Mouse (Mus musculus) stomach, postnatal 0 days (tissue): ENCODE results near the gene Il18r1. TPM values are rescaled to one million over a fixed set of nuclear protein-coding genes. Genes with fewer than 3 reads are reported as not detected.

ENCODE experiments used
- ATAC-seq: fragments of 200-750 bp; cut with Nextera tagmentation; 2 replicates; pipeline ENCODE4 v1.8.0; 2017; ENCODE audit not compliant: low FRiP score, low TSS enrichment
- DNase-seq: peaks from one replicate; pipeline ENCODE4 v3.0.0-alpha.2; 2016; ENCODE audit warnings: low spot score
- H3K27ac ChIP-seq: fragments of 300-500 bp; sonication (generic); replicated peaks from 2 replicates; pipeline ENCODE4 v1.5.1; 2014; ENCODE audit warnings: mild to moderate bottlenecking, control low read depth
- H3K27me3 ChIP-seq: fragments of 300-500 bp; sonication (generic); 2 replicates; pipeline ENCODE4 v1.6.1; 2014; ENCODE audit warnings: low read length; ENCODE audit not compliant: control insufficient read depth, insufficient read depth
- H3K36me3 ChIP-seq: fragments of 300-500 bp; sonication (generic); 2 replicates; pipeline ENCODE4 v1.6.1; 2014; ENCODE audit warnings: low read length, mixed read lengths; ENCODE audit not compliant: control insufficient read depth, insufficient read depth
- H3K4me1 ChIP-seq: fragments of 300-500 bp; sonication (generic); replicated peaks from 2 replicates; pipeline ENCODE4 v1.6.1; 2014; ENCODE audit warnings: antibody characterized with exemption; ENCODE audit not compliant: control insufficient read depth, insufficient read depth
- H3K4me2 ChIP-seq: fragments of 300-500 bp; sonication (generic); replicated peaks from 2 replicates; pipeline ENCODE4 v1.6.1; 2014; ENCODE audit warnings: low read depth, mild to moderate bottlenecking, control low read depth, moderate library complexity
- H3K4me3 ChIP-seq: fragments of 300-500 bp; sonication (generic); 2 replicates; pipeline ENCODE4 v1.5.1; 2014; ENCODE audit warnings: low read depth, low read length, control low read depth
- H3K9ac ChIP-seq: fragments of 300-500 bp; sonication (generic); 2 replicates; pipeline ENCODE4 v1.6.1; 2014; ENCODE audit warnings: mild to moderate bottlenecking, low read length, control low read depth, mixed read lengths
- H3K9me3 ChIP-seq: fragments of 300-500 bp; sonication (generic); 2 replicates; pipeline ENCODE4 v1.6.1; 2016; ENCODE audit warnings: low read length; ENCODE audit not compliant: control insufficient read depth
- CTCF ChIP-seq: IDR thresholded peaks from 2 replicates; pipeline ENCODE4 v1.5.1; 2016; ENCODE audit warnings: antibody characterized with exemption, low read depth, mild to moderate bottlenecking, moderate library complexity
- EP300 ChIP-seq: optimal IDR thresholded peaks from 2 replicates; pipeline ENCODE3; 2016; ENCODE audit warnings: antibody characterized with exemption
- WGBS: fragments of 180-500 bp; shearing (Covaris S2); extraction: QIAGEN DNeasy Blood & Tissue Kit; methylation state at CpG from one replicate; pipeline ENCODE4 v1.1.7; 2014; 5-methylcytosine and 5-hydroxymethylcytosine counted together
- polyA plus RNA-seq: library from polyadenylated mRNA; unstranded; fragments of >200 nt; fragmentation: Nextera tagmentation; extraction: Ambion mirVana; gene quantifications from 2 replicates; pipeline ENCODE4 v1.2.1, GENCODE M21; 2015

Il18r1 gene
- 3.1 and 3.4 TPM in 2 replicates for polyA plus RNA-seq

- H3K27ac ChIP-seq: no peak within 1 kb of the TSS
- H3K9ac ChIP-seq: peak within 1 kb of the TSS; percentile 4; the same call in 1 of the 2 replicates
- no peaks in the 10 kb centered on the region for H3K36me3 ChIP-seq
- no peaks in the 10 kb centered on the region for H3K4me1 ChIP-seq
- DNase-seq: peak; percentile 81
- H3K4me2 ChIP-seq: peak within 1 kb of the TSS; percentile 31; the same call in 1 of the 2 replicates
- TF ChIP-seq EP300 (no peak), CTCF (peak; percentile 65)
- 35% methylated on average over 20 of the region's 20 CpGs for WGBS
- no peaks in the 10 kb centered on the region for H3K9me3 ChIP-seq
- peak; percentile 90 for ATAC-seq
- H3K4me3 ChIP-seq: peak within 1 kb of the TSS; percentile 26
- no peaks in the 10 kb centered on the region for H3K27me3 ChIP-seq
Measured at GRCm38 (mm10) chr1:40465477-40466430, at the start of gene Il18r1. TSS of gene Il18r1 (plus strand) at chr1:40465552.

DNA sequence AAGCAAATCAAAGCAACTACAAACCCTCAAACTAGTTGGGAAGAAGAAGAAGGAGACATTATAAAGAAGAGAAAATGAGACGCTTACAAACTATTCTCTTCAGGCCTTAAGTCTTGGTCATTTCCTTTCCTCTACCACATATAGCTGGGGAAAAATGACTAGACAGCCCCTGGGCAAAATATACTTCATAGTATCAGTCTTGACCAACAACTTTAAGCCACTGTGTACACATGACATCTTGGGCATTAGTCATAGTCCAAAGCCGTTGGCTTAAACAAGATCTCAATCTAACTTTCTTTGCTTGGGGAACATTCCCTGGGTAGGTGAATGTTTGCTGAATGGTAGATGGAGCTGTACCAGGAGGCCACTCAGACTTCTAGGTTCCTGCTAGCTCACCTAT lies 48.3 kb upstream of the Il18r1 start:
- H3K4me1 ChIP-seq: no peaks in the 10 kb centered on the region
- no peak for ATAC-seq
- H3K9ac ChIP-seq: no peak overlapping the region
- no peak for DNase-seq
- no peak for TF ChIP-seq EP300
- no peak for TF ChIP-seq CTCF
- H3K36me3 ChIP-seq: no peaks in the 10 kb centered on the region
- H3K4me2 ChIP-seq: no peak overlapping the region
- H3K27me3 ChIP-seq: no peaks in the 10 kb centered on the region
- H3K27ac ChIP-seq: no peak overlapping the region
- H3K9me3 ChIP-seq: no peaks in the 10 kb centered on the region
- WGBS: 81% methylated on average over 2 of the region's 2 CpGs
- H3K4me3 ChIP-seq: no peak overlapping the region

GRCm38 (mm10) chr1:40418512-40418911 lies 46.8 kb upstream of the Il18r1 start:
- TF ChIP-seq EP300 (no peak), CTCF (no peak)
- Histone ChIP-seq H3K4me3 (no peak overlapping the region), H3K27me3 (no peaks in the 10 kb centered on the region), H3K36me3 (no peaks in the 10 kb centered on the region), H3K27ac (no peak overlapping the region), H3K9ac (no peak overlapping the region), H3K4me1 (no peaks in the 10 kb centered on the region), H3K9me3 (no peaks in the 10 kb centered on the region), H3K4me2 (no peak overlapping the region)
- no peak for DNase-seq
- WGBS: 52% methylated on average over 5 of the region's 5 CpGs
- no peak for ATAC-seq

GRCm38 (mm10) chr1:40423892-40424291 lies 41.5 kb upstream of the Il18r1 start:
- H3K9me3 ChIP-seq: no peaks in the 10 kb centered on the region
- H3K36me3 ChIP-seq: no peaks in the 10 kb centered on the region
- ATAC-seq (no peak), DNase-seq (no peak)
- WGBS: 79% methylated on average over 6 of the region's 6 CpGs
- no peaks in the 10 kb centered on the region for H3K4me1 ChIP-seq
- H3K4me2 ChIP-seq: no peak overlapping the region
- no peak overlapping the region for H3K9ac ChIP-seq
- H3K27me3 ChIP-seq: no peaks in the 10 kb centered on the region
- no peak overlapping the region for H3K4me3 ChIP-seq
- H3K27ac ChIP-seq: no peak overlapping the region
- no peak for TF ChIP-seq CTCF
- TF ChIP-seq EP300: no peak

DNA sequence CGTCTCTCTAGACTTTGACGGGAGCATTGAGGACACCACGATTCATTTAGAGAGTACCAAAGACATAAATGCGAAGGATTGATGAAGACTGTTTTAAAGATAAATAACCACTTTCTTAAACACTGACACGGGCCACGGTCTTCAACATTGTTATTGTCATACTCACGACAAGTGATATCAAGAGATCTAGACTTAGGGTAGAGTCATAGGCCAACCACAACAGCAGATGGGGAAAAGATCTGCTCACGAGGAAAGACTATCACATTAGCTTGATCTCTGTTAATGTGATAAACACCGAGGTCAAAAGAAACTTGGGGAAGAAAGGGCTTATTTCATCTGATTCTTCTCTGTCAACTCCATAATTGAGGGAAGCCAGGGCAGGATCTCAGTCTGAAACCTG lies 38.1 kb upstream of the Il18r1 start:
- ATAC-seq: no peak

DNA sequence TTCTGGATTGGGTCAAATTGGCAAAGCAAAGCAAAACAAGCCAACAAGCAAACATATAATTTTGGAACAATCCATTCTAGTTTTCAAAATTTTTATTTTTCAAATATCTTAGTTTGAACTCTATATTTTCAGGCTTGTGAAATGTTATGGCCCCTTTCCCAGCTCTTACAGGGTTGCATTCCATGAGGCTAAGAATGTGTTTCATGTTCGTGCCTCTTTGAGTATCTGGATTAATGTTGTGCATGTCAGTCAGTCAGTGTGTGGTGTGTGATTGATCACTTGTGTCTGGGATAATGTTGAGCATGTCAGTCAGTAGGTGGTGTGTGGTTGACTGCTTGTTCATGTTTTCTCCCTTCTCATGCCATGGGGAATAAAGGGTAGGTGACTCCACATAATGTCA lies 37.5 kb upstream of the Il18r1 start:
- Histone ChIP-seq H3K9ac (no peak overlapping the region), H3K4me3 (no peak overlapping the region), H3K9me3 (no peaks in the 10 kb centered on the region), H3K36me3 (no peaks in the 10 kb centered on the region), H3K27ac (no peak overlapping the region), H3K4me1 (no peaks in the 10 kb centered on the region), H3K4me2 (no peak overlapping the region), H3K27me3 (no peaks in the 10 kb centered on the region)
- no peak for ATAC-seq
- no peak for TF ChIP-seq CTCF
- no peak for TF ChIP-seq EP300
- 67% methylated on average over 1 of the region's 1 CpGs for WGBS
- DNase-seq: no peak

More for the DNA sequence above, 38.1 kb upstream of the Il18r1 start:
- no peaks in the 10 kb centered on the region for H3K36me3 ChIP-seq
- 81% methylated on average over 9 of the region's 9 CpGs for WGBS
- H3K27me3 ChIP-seq: no peaks in the 10 kb centered on the region
- no peak overlapping the region for H3K9ac ChIP-seq
- TF ChIP-seq EP300 (no peak), CTCF (no peak)
- H3K4me1 ChIP-seq: no peaks in the 10 kb centered on the region
- H3K4me3 ChIP-seq: no peak overlapping the region
- DNase-seq: no peak
- H3K27ac ChIP-seq: no peak overlapping the region
- no peak overlapping the region for H3K4me2 ChIP-seq
- no peaks in the 10 kb centered on the region for H3K9me3 ChIP-seq
